12 mouse cellular contexts compared by ENCODE assay signal in genomic region chr6:125364448-125364847, GRCm38 (mm10). TPM values are rescaled to one million over a fixed set of nuclear protein-coding genes. Genes with fewer than 3 reads are reported as not detected.
DNase-seq lines count a peak whose midpoint lies in the region; TF ChIP-seq lines count a peak whose summit lies in the region.
"Had no signal": no experiment of that assay in that cellular context is flagged by ENCODE, and none has a peak within 500 bp of the region (broad histone marks: within the 10 kb centered on the region; RNA-seq: fewer than 3 reads in every experiment).

No protein-coding gene starts in this region.

- DNase-seq in gastrocnemius, postnatal 14 days, result peak; percentile 22
- no peak for DNase-seq in gastrocnemius, adult 18-20 months (ENCODE audit: low spot score)
- no peak for DNase-seq in testis, postnatal 14 days (ENCODE audit: low spot score)
- peak; percentile 67 for DNase-seq in kidney, postnatal 10 days
- DNase-seq in thymus, postnatal 4 days, result peak; percentile 53
- DNase-seq in layer of hippocampus, postnatal 14 days (ENCODE audit: low spot score in 2 of 2), result no peak
- no peak for DNase-seq in right cerebral cortex, postnatal 36 days (ENCODE audit: low spot score in 2 of 2)
- DNase-seq: gastrocnemius, postnatal 10 days; right cerebral cortex, adult 18-20 months had no signal

- H3K27ac ChIP-seq in testis, adult 2 months (ENCODE audit: control insufficient read depth, insufficient read depth, low read depth, low read length), result no peak overlapping the region
- H3K27ac ChIP-seq: limb, embryonic 15.5 days had no signal

- 0 out of 2 replicates have a peak, but pooled peaks have one; percentile 15 for TF ChIP-seq CTCF in testis, adult 2 months (IDR thresholded peaks at IDR 0.05; ENCODE audit: control insufficient read depth, insufficient read depth, insufficient replicate concordance, low read depth, low read length)

- no peak for TF ChIP-seq POLR2A in testis, adult 2 months (IDR thresholded peaks at IDR 0.05; ENCODE audit: control insufficient read depth, low read depth, low read length)

- H3K36me3 ChIP-seq in testis, adult 2 months (ENCODE audit: control insufficient read depth, insufficient read depth, low read length), result no peaks in the 10 kb centered on the region

- no peaks in the 10 kb centered on the region for H3K27me3 ChIP-seq in testis, adult 2 months (ENCODE audit: control insufficient read depth, insufficient read depth, low read length)

- H3K4me3 ChIP-seq in testis, adult 2 months (ENCODE audit: control insufficient read depth, low read depth, low read length), result no peak overlapping the region
- H3K4me3 ChIP-seq: limb, embryonic 15.5 days had no signal

- intact Hi-C loops in gastrocnemius, postnatal 14 days (cut with DNase I; ENCODE audit: low total_unique reads), result loop anchor here (5.0 to 10.0 kb wide), 3 partner anchors 37 to 150 kb away; partner anchors contain the start of gene Vamp1

- peaks cover 15% of the 10 kb centered on the region for H3K4me1 ChIP-seq in testis, adult 2 months (ENCODE audit: control insufficient read depth, insufficient read depth, low read length)

RNA-seq across cellular contexts. Expression of gene Tnfrsf1a, which starts 15.3 kb away (rescaled TPM):
- 10 to 100 TPM; 42.1 to 42.3 TPM for total RNA-seq in gastrocnemius, postnatal 14 days (2021)
- 10 to 100 TPM; 16.6 to 24.9 TPM for total RNA-seq in gastrocnemius, adult 18-20 months (2021)
- 18.2 and 21.0 TPM in 2 replicates for polyA plus RNA-seq in testis, adult 2 months (2012; rRNA removed)
- total RNA-seq in layer of hippocampus, postnatal 14 days (2021), result 10 to 100 TPM; 12.8 to 15.2 TPM

RNA-seq across cellular contexts. Expression of gene Plekhg6, which starts 16.1 kb away (rescaled TPM):
- total RNA-seq in gastrocnemius, postnatal 14 days (2021), result not detected
- not detected for total RNA-seq in gastrocnemius, adult 18-20 months (2021)
- 0.11 and 0.46 TPM in 2 replicates for polyA plus RNA-seq in testis, adult 2 months (2012; rRNA removed)
- not detected for total RNA-seq in layer of hippocampus, postnatal 14 days (2021)
- total RNA-seq: CH12.LX had no signal

RNA-seq across cellular contexts. Expression of gene Scnn1a, which starts 44.0 kb away (rescaled TPM):
- under 1 TPM; 0.22 to 0.27 TPM for total RNA-seq in gastrocnemius, postnatal 14 days (2021)
- under 1 TPM; 0.19 to 0.25 TPM for total RNA-seq in gastrocnemius, adult 18-20 months (2021)
- 0.44 and 1.4 TPM in 2 replicates for polyA plus RNA-seq in testis, adult 2 months (2012; rRNA removed)
- total RNA-seq in layer of hippocampus, postnatal 14 days (2021), result 1 to 10 TPM; 2.8 to 4.1 TPM
- total RNA-seq: CH12.LX had no signal

RNA-seq across cellular contexts. Expression of gene Ltbr, which starts 50.8 kb away (rescaled TPM):
- total RNA-seq in gastrocnemius, postnatal 14 days (2021), result 10 to 100 TPM; 24.8 to 26.3 TPM
- 10 to 100 TPM; 15.3 to 17.7 TPM for total RNA-seq in gastrocnemius, adult 18-20 months (2021)
- 10.9 and 11.2 TPM in 2 replicates for polyA plus RNA-seq in testis, adult 2 months (2012; rRNA removed)
- 10 to 100 TPM in 1 of 2 experiments, 1 to 10 TPM in 1; 9.8 to 13.3 TPM for total RNA-seq in layer of hippocampus, postnatal 14 days (2021)
- total RNA-seq: CH12.LX had no signal

Comparison
In these comparisons a context has a peak if more than half of its experiments do, and no peak if none do; other contexts are left out.
1. DNase-seq: peak in gastrocnemius, postnatal 14 days (single experiment), kidney, postnatal 10 days (single experiment) and thymus, postnatal 4 days (single experiment); none in gastrocnemius, adult 18-20 months (single experiment), testis, postnatal 14 days (single experiment), layer of hippocampus, postnatal 14 days (0 of 2) and right cerebral cortex, postnatal 36 days (0 of 2).